Mouse (Mus musculus): Measurements from ENCODE around the gene Gm9958. TPM values are rescaled to one million over a fixed set of nuclear protein-coding genes. Genes with fewer than 3 reads are reported as not detected.

The Gm9958 gene
- polyA plus RNA-seq, 1 experiment = 0.64 TPM

DNA sequence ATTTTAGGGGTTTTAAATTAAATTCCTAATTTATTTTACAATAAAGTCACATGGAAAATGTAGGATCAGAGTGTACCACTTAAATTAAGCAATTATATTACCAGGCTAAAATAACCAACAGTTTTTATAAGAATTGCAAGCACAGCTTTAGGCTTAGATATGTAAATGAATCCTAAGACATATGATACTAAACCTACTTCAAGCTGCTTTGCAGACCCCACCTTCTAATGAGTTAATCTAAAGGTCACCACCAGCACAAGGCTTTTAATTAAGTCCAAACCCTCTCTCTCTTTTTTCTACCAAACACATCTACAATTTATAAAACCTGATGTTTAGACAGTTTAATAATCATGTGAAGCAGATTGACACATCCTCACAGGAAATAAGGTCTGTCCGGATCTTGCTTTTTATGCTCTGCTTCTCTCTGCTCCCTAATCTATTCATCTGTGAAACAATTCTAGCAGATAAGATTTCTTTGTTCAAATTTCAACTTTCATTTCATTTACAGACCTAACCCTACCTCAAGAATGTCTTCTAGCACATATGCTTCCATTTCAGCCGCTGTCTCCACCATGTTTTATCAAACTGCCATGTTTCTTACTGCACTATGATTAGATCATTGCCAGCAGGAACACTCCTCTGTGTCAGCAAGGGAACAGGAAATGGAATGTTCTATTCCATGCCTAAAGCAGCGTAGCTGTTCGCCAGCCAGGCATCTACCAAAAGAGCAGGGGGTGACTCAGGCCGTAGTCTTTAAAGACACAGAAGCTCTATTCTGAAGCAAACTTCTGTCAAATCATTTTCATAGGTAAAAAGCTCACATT, 27.7 kb upstream of the Gm9958 start:
- Histone ChIP-seq H3K36me3 (ENCODE audit: control insufficient read depth, insufficient read depth) (no peaks in the 10 kb centered on the region), H3ac (ENCODE audit: control insufficient read depth, insufficient read length) (no peak overlapping the region), H3K4me2 (ENCODE audit: low read depth) (peak overlapping the region; percentile 31), H3K4me3 (no peak overlapping the region), H3K79me2 (ENCODE audit: control insufficient read depth, insufficient read depth) (peaks cover 99% of the 10 kb centered on the region), H3K27me3 (ENCODE audit: control insufficient read depth, insufficient read depth, insufficient read length) (no peaks in the 10 kb centered on the region)
- TF ChIP-seq POLR2AphosphoS2 (IDR thresholded peaks at IDR 0.05; ENCODE audit: insufficient read length, low read depth) = no peak
- TF ChIP-seq REST (IDR thresholded peaks at IDR 0.05; ENCODE audit: insufficient read depth, insufficient read length) = no peak
- no peak for TF ChIP-seq TCF3 (IDR thresholded peaks at IDR 0.05; ENCODE audit: insufficient read length, low read depth)
- no peak for TF ChIP-seq MYOD1 (IDR thresholded peaks at IDR 0.05; ENCODE audit: control insufficient read depth in 1 of 3, insufficient read length in 2 of 3, low read depth in 2 of 3)
- TF ChIP-seq MAX (IDR thresholded peaks at IDR 0.05; ENCODE audit: low read depth) = no peak
- TF ChIP-seq E2F4 (IDR thresholded peaks at IDR 0.05; ENCODE audit: insufficient read depth) = no peak
- TF ChIP-seq SRF (IDR thresholded peaks at IDR 0.05; ENCODE audit: control insufficient read depth, insufficient read length, low read depth) = no peak
- TF ChIP-seq CEBPB (IDR thresholded peaks at IDR 0.05; ENCODE audit: insufficient read depth, poor library complexity, severe bottlenecking) = no peak
- no peak for TF ChIP-seq USF1 (IDR thresholded peaks at IDR 0.05; ENCODE audit: low read depth)
- no peak for TF ChIP-seq POLR2A (IDR thresholded peaks at IDR 0.05; ENCODE audit: insufficient read length, low read depth)
- no peak for TF ChIP-seq MYOG (IDR thresholded peaks at IDR 0.05; ENCODE audit: control insufficient read depth in 1 of 3, insufficient read depth in 1 of 3, insufficient read length in 2 of 3, low read depth in 2 of 3)
- no peak for TF ChIP-seq TCF12 (IDR thresholded peaks at IDR 0.05; ENCODE audit: insufficient read depth, poor library complexity, severe bottlenecking)

DNA sequence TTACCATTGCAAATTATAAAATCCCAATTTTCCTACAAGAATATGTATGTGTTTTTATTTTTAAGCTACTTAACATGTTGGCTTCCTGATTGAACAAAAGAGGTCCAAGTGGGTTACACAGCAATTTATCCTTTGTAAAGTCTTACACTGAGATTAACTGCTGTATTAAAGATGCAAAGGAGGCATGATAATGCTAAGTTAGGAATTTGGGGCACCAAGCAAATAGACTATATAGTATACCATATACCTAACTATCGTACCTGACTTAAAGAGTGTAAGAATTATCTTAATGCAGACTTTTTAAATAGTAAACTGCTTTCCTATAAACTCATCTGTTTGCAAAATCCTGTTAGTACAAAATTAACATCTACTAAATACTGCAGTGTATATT, 27.1 kb upstream of the Gm9958 start:
- Histone ChIP-seq H3K27me3 (ENCODE audit: control insufficient read depth, insufficient read depth, insufficient read length) (no peaks in the 10 kb centered on the region), H3K4me3 (no peak overlapping the region), H3K36me3 (ENCODE audit: control insufficient read depth, insufficient read depth) (no peaks in the 10 kb centered on the region), H3K79me2 (ENCODE audit: control insufficient read depth, insufficient read depth) (peaks cover 99% of the 10 kb centered on the region), H3ac (ENCODE audit: control insufficient read depth, insufficient read length) (no peak overlapping the region), H3K4me2 (ENCODE audit: low read depth) (peak overlapping the region; percentile 31)
- TF ChIP-seq POLR2AphosphoS2 (IDR thresholded peaks at IDR 0.05; ENCODE audit: insufficient read length, low read depth) (no peak), TCF12 (IDR thresholded peaks at IDR 0.05; ENCODE audit: insufficient read depth, poor library complexity, severe bottlenecking) (no peak), MYOD1 (IDR thresholded peaks at IDR 0.05; ENCODE audit: control insufficient read depth in 1 of 3, insufficient read length in 2 of 3, low read depth in 2 of 3) (no peak), CEBPB (IDR thresholded peaks at IDR 0.05; ENCODE audit: insufficient read depth, poor library complexity, severe bottlenecking) (no peak)

DNA sequence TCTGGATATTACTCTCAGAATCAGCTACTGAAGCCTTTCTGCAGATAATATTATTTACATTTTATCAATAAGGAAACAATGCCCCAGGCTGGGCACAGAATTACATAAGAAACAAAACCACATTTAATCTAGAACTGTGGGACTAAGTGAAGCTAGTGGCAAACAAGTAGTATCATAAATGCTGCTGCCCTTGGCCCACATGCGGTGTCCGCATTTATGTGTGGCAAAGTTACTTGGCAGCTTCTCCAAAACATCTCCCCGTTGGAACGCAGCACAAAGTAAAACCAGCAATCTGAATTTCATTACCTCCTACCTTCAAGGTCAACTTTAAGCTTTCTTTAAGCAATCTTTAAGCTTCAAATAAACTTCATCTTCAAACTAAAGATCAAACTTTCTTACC, 26.2 kb upstream of the Gm9958 start:
- Histone ChIP-seq H3K27me3 (ENCODE audit: control insufficient read depth, insufficient read depth, insufficient read length) (no peaks in the 10 kb centered on the region), H3K4me3 (no peak overlapping the region), H3K79me2 (ENCODE audit: control insufficient read depth, insufficient read depth) (peaks cover 99% of the 10 kb centered on the region), H3ac (ENCODE audit: control insufficient read depth, insufficient read length) (no peak overlapping the region), H3K36me3 (ENCODE audit: control insufficient read depth, insufficient read depth) (no peaks in the 10 kb centered on the region), H3K4me2 (ENCODE audit: low read depth) (no peak overlapping the region)
- TF ChIP-seq TCF12 (IDR thresholded peaks at IDR 0.05; ENCODE audit: insufficient read depth, poor library complexity, severe bottlenecking) (no peak), E2F4 (IDR thresholded peaks at IDR 0.05; ENCODE audit: insufficient read depth) (no peak), MAX (IDR thresholded peaks at IDR 0.05; ENCODE audit: low read depth) (no peak), USF1 (IDR thresholded peaks at IDR 0.05; ENCODE audit: low read depth) (no peak), CEBPB (IDR thresholded peaks at IDR 0.05; ENCODE audit: insufficient read depth, poor library complexity, severe bottlenecking) (no peak), POLR2AphosphoS2 (IDR thresholded peaks at IDR 0.05; ENCODE audit: insufficient read length, low read depth) (no peak), MYOG (IDR thresholded peaks at IDR 0.05; ENCODE audit: control insufficient read depth in 1 of 3, insufficient read depth in 1 of 3, insufficient read length in 2 of 3, low read depth in 2 of 3) (no peak), MYOD1 (IDR thresholded peaks at IDR 0.05; ENCODE audit: control insufficient read depth in 1 of 3, insufficient read length in 2 of 3, low read depth in 2 of 3) (no peak)

DNA sequence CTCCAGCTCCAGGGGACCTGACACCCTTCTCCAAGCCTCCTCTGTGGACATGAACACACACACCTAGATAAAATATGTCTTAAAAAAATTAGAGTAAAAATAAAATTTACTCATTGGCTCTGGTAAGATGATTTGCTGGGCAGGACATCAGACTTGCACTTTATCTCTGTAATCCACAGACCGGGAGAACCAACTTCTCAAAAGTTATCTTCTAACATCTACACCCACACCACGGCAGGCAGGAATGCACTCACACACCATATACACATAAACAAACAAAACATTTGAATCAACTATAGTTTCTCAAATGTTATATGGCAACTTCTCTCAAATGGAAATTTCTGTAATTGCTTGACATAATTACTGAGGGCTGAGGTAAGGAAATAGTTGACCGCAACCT, 20.1 kb upstream of the Gm9958 start:
- Histone ChIP-seq H3K36me3 (ENCODE audit: control insufficient read depth, insufficient read depth) (no peaks in the 10 kb centered on the region), H3K27me3 (ENCODE audit: control insufficient read depth, insufficient read depth, insufficient read length) (no peaks in the 10 kb centered on the region), H3K4me2 (ENCODE audit: low read depth) (no peak overlapping the region), H3ac (ENCODE audit: control insufficient read depth, insufficient read length) (no peak overlapping the region), H3K79me2 (ENCODE audit: control insufficient read depth, insufficient read depth) (peaks cover 99% of the 10 kb centered on the region), H3K4me3 (no peak overlapping the region)
- TF ChIP-seq MYOG (IDR thresholded peaks at IDR 0.05; ENCODE audit: control insufficient read depth in 1 of 3, insufficient read depth in 1 of 3, insufficient read length in 2 of 3, low read depth in 2 of 3) (no peak), REST (IDR thresholded peaks at IDR 0.05; ENCODE audit: insufficient read depth, insufficient read length) (no peak), USF1 (IDR thresholded peaks at IDR 0.05; ENCODE audit: low read depth) (no peak), POLR2AphosphoS2 (IDR thresholded peaks at IDR 0.05; ENCODE audit: insufficient read length, low read depth) (no peak)

DNA sequence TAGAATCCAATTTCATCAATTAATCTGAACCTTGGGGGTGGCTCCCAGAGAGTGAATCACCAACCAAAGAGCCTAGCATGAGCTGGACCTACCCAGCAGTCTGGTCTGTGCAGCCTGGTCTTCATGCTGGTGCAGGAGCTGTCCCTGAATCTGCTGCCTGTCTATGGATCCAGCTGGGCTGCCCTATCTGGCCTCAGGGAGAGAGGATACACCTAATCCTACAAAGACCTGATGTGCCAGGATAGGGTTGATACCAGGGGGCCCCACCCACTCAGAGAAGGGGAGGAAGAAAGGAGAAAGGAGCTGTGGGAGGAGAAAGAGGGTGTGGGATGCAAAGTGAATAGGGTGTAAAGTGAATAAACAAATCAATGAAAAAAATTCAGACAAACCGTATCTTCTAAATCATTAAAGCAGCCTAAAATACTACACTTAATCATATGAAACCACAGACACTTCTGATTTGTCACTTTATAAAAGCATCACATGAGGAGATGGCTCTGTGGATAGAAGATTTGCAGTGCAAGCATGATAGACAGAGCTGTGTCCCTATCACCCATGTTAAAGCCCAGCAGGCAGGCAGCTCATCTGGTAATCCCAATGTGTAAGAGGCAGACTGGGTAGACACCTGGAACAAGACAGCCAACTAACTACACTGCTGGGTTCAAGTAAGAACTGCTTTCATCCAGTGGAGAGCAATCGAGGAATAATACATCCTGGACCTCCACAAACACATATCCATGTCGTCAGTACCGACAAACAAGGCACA, 13.3 kb upstream of the Gm9958 start:
- Histone ChIP-seq H3K27me3 (ENCODE audit: control insufficient read depth, insufficient read depth, insufficient read length) (no peaks in the 10 kb centered on the region), H3K4me3 (no peak overlapping the region), H3K36me3 (ENCODE audit: control insufficient read depth, insufficient read depth) (peaks cover 6% of the 10 kb centered on the region), H3K4me2 (ENCODE audit: low read depth) (no peak overlapping the region), H3ac (ENCODE audit: control insufficient read depth, insufficient read length) (no peak overlapping the region), H3K79me2 (ENCODE audit: control insufficient read depth, insufficient read depth) (peaks cover 100% of the 10 kb centered on the region)
- TF ChIP-seq MAX (IDR thresholded peaks at IDR 0.05; ENCODE audit: low read depth) = no peak

Measured in myocyte (in vitro differentiated cells).